Mouse (Mus musculus) lung, embryonic 14.5 days (tissue): ENCODE measurements around the gene Gpr1. TPM values are rescaled to one million over a fixed set of nuclear protein-coding genes. Genes with fewer than 3 reads are reported as not detected.
A peak's percentile ranks its signal among the peaks of the same experiment; 100 is the strongest.

ENCODE experiments used
- ATAC-seq: fragments of 200-750 bp; cut with Nextera tagmentation; 2 replicates; pipeline ENCODE4 v1.8.0; 2017; ENCODE audit warnings: mild to moderate bottlenecking, moderate TSS enrichment, moderate library complexity; ENCODE audit not compliant: insufficient read depth
- DNase-seq: peaks from one replicate; pipeline ENCODE4 v3.0.0-alpha.2; 2015
- H3K27ac ChIP-seq: fragments of 300-500 bp; sonication (generic); 2 replicates; pipeline ENCODE4 v1.5.1; 2014; ENCODE audit warnings: low read depth, mild to moderate bottlenecking, moderate library complexity
- H3K27me3 ChIP-seq: fragments of 300-500 bp; sonication (generic); 2 replicates; pipeline ENCODE4 v1.6.1; 2014; ENCODE audit warnings: low read length, control low read depth; ENCODE audit not compliant: insufficient read depth
- H3K36me3 ChIP-seq: fragments of 300-500 bp; sonication (generic); 2 replicates; pipeline ENCODE4 v1.6.1; 2014; ENCODE audit warnings: control low read depth; ENCODE audit not compliant: insufficient read depth
- H3K4me1 ChIP-seq: fragments of 300-500 bp; sonication (generic); 2 replicates; pipeline ENCODE4 v1.6.1; 2014; ENCODE audit warnings: antibody characterized with exemption, control low read depth; ENCODE audit not compliant: insufficient read depth
- H3K4me2 ChIP-seq: fragments of 300-500 bp; sonication (generic); 2 replicates; pipeline ENCODE4 v1.6.1; 2014; ENCODE audit warnings: mild to moderate bottlenecking
- H3K4me3 ChIP-seq: fragments of 300-500 bp; sonication (generic); 2 replicates; pipeline ENCODE4 v1.5.1; 2014; ENCODE audit warnings: low read depth, low read length
- H3K9ac ChIP-seq: fragments of 300-500 bp; sonication (generic); 2 replicates; pipeline ENCODE4 v1.6.1; 2014
- H3K9me3 ChIP-seq: fragments of 300-500 bp; sonication (generic); 2 replicates; pipeline ENCODE4 v1.6.1; 2016; ENCODE audit warnings: low read depth, low read length, control low read depth
- CTCF ChIP-seq: IDR thresholded peaks from 2 replicates; pipeline ENCODE4 v1.5.1; 2016; ENCODE audit warnings: antibody characterized with exemption, low read depth
- WGBS: fragments of 180-500 bp; shearing (Covaris S2); extraction: QIAGEN DNeasy Blood & Tissue Kit; methylation state at CpG from one replicate; pipeline ENCODE4 v1.1.7; 2014; 5-methylcytosine and 5-hydroxymethylcytosine counted together
- polyA plus RNA-seq: library from polyadenylated mRNA; unstranded; fragments of >200 nt; fragmentation: Nextera tagmentation; extraction: Ambion mirVana; gene quantifications from 2 replicates; pipeline ENCODE4 v1.2.1, GENCODE M21; 2014

Gpr1 gene
- not detected in 2 replicates for polyA plus RNA-seq

- Histone ChIP-seq H3K4me1 (no peaks in the 10 kb centered on the region), H3K4me2 (peak within 1 kb of the TSS; percentile 28), H3K27me3 (no peaks in the 10 kb centered on the region), H3K9me3 (no peaks in the 10 kb centered on the region), H3K27ac (no peak within 1 kb of the TSS), H3K4me3 (no peak within 1 kb of the TSS), H3K36me3 (no peaks in the 10 kb centered on the region), H3K9ac (no peak within 1 kb of the TSS)
- TF ChIP-seq CTCF: no peak
- DNase-seq: no peak
- no peak for ATAC-seq
- WGBS: 33% methylated on average over 3 of the region's 3 CpGs
Observed at GRCm38 (mm10) chr1:63214271-63214558, at the start of gene Gpr1. Gene Gpr1, minus strand, starts transcription at chr1:63214543.

- Histone ChIP-seq H3K4me1 (no peaks in the 10 kb centered on the region), H3K4me3 (no peak overlapping the region), H3K9me3 (no peaks in the 10 kb centered on the region), H3K27ac (no peak overlapping the region), H3K27me3 (peaks cover 75% of the 10 kb centered on the region), H3K9ac (no peak overlapping the region), H3K36me3 (no peaks in the 10 kb centered on the region), H3K4me2 (no peak overlapping the region)
- no peak for DNase-seq
- 42% methylated on average over 11 of the region's 11 CpGs for WGBS
- no peak for ATAC-seq
- TF ChIP-seq CTCF: no peak
Observed at GRCm38 (mm10) chr1:63263671-63264070, 49.3 kb upstream of the Gpr1 start.

GRCm38 (mm10) chr1:63261041-63261590 is 46.8 kb upstream of the Gpr1 start:
- ATAC-seq (no peak), DNase-seq (peak; percentile 1)
- TF ChIP-seq CTCF: no peak
- Histone ChIP-seq H3K4me3 (no peak overlapping the region), H3K9me3 (no peaks in the 10 kb centered on the region), H3K27me3 (peaks cover 83% of the 10 kb centered on the region), H3K9ac (no peak overlapping the region), H3K4me2 (no peak overlapping the region), H3K4me1 (no peaks in the 10 kb centered on the region), H3K27ac (no peak overlapping the region), H3K36me3 (no peaks in the 10 kb centered on the region)
- 42% methylated on average over 17 of the region's 17 CpGs for WGBS

DNA sequence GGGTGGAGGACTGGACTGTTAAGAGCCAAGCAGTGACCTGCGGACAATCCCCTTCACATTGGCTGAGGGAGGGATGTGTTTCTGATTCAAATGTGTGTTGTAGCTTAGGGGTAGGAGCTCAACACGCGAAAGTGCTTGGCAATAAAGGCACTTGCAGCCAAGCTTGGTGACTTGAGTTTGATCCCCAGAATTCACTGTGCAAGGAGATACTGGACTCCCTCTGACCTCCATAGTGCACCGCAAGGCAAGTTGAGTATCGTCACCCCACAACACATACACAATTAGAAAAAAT is 46.3 kb upstream of the Gpr1 start:
- Histone ChIP-seq H3K4me1 (no peaks in the 10 kb centered on the region), H3K4me2 (no peak overlapping the region), H3K27ac (no peak overlapping the region), H3K9ac (no peak overlapping the region), H3K9me3 (no peaks in the 10 kb centered on the region), H3K27me3 (peaks cover 83% of the 10 kb centered on the region), H3K36me3 (no peaks in the 10 kb centered on the region), H3K4me3 (no peak overlapping the region)
- WGBS: 36% methylated on average over 5 of the region's 5 CpGs
- DNase-seq: no peak
- ATAC-seq: no peak
- TF ChIP-seq CTCF: no peak

- Histone ChIP-seq H3K27me3 (peaks cover 83% of the 10 kb centered on the region), H3K4me2 (no peak overlapping the region), H3K4me1 (no peaks in the 10 kb centered on the region), H3K4me3 (no peak overlapping the region), H3K9ac (no peak overlapping the region), H3K9me3 (no peaks in the 10 kb centered on the region), H3K36me3 (no peaks in the 10 kb centered on the region), H3K27ac (no peak overlapping the region)
- DNase-seq: peak; percentile 15
- no peak for TF ChIP-seq CTCF
- 39% methylated on average over 17 of the region's 17 CpGs for WGBS
- no peak for ATAC-seq
Observed at GRCm38 (mm10) chr1:63259916-63260741, 45.8 kb upstream of the Gpr1 start.

- no peak overlapping the region for H3K4me2 ChIP-seq
- TF ChIP-seq CTCF: no peak
- H3K9me3 ChIP-seq: no peaks in the 10 kb centered on the region
- H3K4me3 ChIP-seq: no peak overlapping the region
- no peaks in the 10 kb centered on the region for H3K4me1 ChIP-seq
- DNase-seq (peak; percentile 14), ATAC-seq (no peak)
- peaks cover 83% of the 10 kb centered on the region for H3K27me3 ChIP-seq
- no peak overlapping the region for H3K9ac ChIP-seq
- WGBS: 41% methylated on average over 11 of the region's 11 CpGs
- no peaks in the 10 kb centered on the region for H3K36me3 ChIP-seq
- H3K27ac ChIP-seq: no peak overlapping the region
Observed at GRCm38 (mm10) chr1:63259271-63259830, 45.0 kb upstream of the Gpr1 start.

GRCm38 (mm10) chr1:63258501-63258900 is 44.2 kb upstream of the Gpr1 start:
- TF ChIP-seq CTCF: no peak
- 40% methylated on average over 2 of the region's 2 CpGs for WGBS
- no peak overlapping the region for H3K9ac ChIP-seq
- no peak for DNase-seq
- no peaks in the 10 kb centered on the region for H3K9me3 ChIP-seq
- ATAC-seq: no peak
- H3K27me3 ChIP-seq: peaks cover 83% of the 10 kb centered on the region
- H3K27ac ChIP-seq: no peak overlapping the region
- H3K4me1 ChIP-seq: no peaks in the 10 kb centered on the region
- H3K4me3 ChIP-seq: no peak overlapping the region
- no peak overlapping the region for H3K4me2 ChIP-seq
- no peaks in the 10 kb centered on the region for H3K36me3 ChIP-seq
